Mouse (Mus musculus) hindbrain, embryonic 11.5 days (tissue): ENCODE measurements around the gene Cnga4. TPM values are rescaled to one million over a fixed set of nuclear protein-coding genes. Genes with fewer than 3 reads are reported as not detected.
A peak's percentile ranks its signal among the peaks of the same experiment; 100 is the strongest.

Source experiments
- ATAC-seq: fragments of 200-750 bp; cut with Nextera tagmentation; 2 replicates; pipeline ENCODE4 v1.8.0; 2017; ENCODE audit warnings: mild to moderate bottlenecking, moderate TSS enrichment, moderate library complexity; ENCODE audit not compliant: low FRiP score
- DNase-seq: peaks from one replicate; pipeline ENCODE4 v3.0.0-alpha.2; 2015; ENCODE audit warnings: low spot score
- H3K27ac ChIP-seq: fragments of 300-500 bp; sonication (generic); 2 replicates; pipeline ENCODE4 v1.5.1; 2014; ENCODE audit warnings: mild to moderate bottlenecking, low read depth, low read length
- H3K27me3 ChIP-seq: fragments of 300-500 bp; sonication (generic); 2 replicates; pipeline ENCODE4 v1.6.1; 2014; ENCODE audit warnings: mild to moderate bottlenecking, low read length, moderate library complexity, mixed read lengths; ENCODE audit not compliant: control insufficient read depth, insufficient read depth
- H3K36me3 ChIP-seq: fragments of 300-500 bp; sonication (generic); 2 replicates; pipeline ENCODE4 v1.6.1; 2014; ENCODE audit warnings: mild to moderate bottlenecking, low read length, moderate library complexity, mixed read lengths; ENCODE audit not compliant: control insufficient read depth, insufficient read depth
- H3K4me1 ChIP-seq: fragments of 300-500 bp; sonication (generic); replicated peaks from 2 replicates; pipeline ENCODE4 v1.6.1; 2014; ENCODE audit warnings: low read length, mixed read lengths; ENCODE audit not compliant: control insufficient read depth, insufficient read depth
- H3K4me2 ChIP-seq: fragments of 300-500 bp; sonication (generic); replicated peaks from 2 replicates; pipeline ENCODE4 v1.6.1; 2014; ENCODE audit warnings: mild to moderate bottlenecking, low read depth, low read length
- H3K4me3 ChIP-seq: fragments of 300-500 bp; sonication (generic); 2 replicates; pipeline ENCODE4 v1.5.1; 2014; ENCODE audit warnings: low read depth, low read length
- H3K9ac ChIP-seq: fragments of 300-500 bp; sonication (generic); 2 replicates; pipeline ENCODE4 v1.6.1; 2014; ENCODE audit warnings: low read depth, low read length
- H3K9me3 ChIP-seq: fragments of 300-500 bp; sonication (generic); 2 replicates; pipeline ENCODE4 v1.6.1; 2016; ENCODE audit warnings: low read length; ENCODE audit not compliant: control insufficient read depth
- WGBS: fragments of 180-500 bp; shearing (Covaris S2); extraction: QIAGEN DNeasy Blood & Tissue Kit; methylation state at CpG from one replicate; pipeline ENCODE4 v1.1.7; 2014; 5-methylcytosine and 5-hydroxymethylcytosine counted together
- polyA plus RNA-seq: library from polyadenylated mRNA; unstranded; fragments of >200 nt; fragmentation: Nextera tagmentation; extraction: Ambion mirVana; gene quantifications from 2 replicates; pipeline ENCODE4 v1.2.1, GENCODE M21; 2014

Cnga4 gene
- polyA plus RNA-seq, 1 experiment from 2014 or later: 0.15 TPM

- Histone ChIP-seq H3K36me3 (no peaks in the 10 kb centered on the region), H3K27ac (no peak overlapping the region), H3K4me1 (no peaks in the 10 kb centered on the region), H3K4me2 (no peak overlapping the region), H3K27me3 (peaks cover 15% of the 10 kb centered on the region), H3K9me3 (no peaks in the 10 kb centered on the region), H3K4me3 (no peak overlapping the region), H3K9ac (no peak overlapping the region)
- 29% methylated on average over 5 of the region's 5 CpGs for WGBS
- no peak for DNase-seq
- ATAC-seq: no peak
These were observed 20.0 kb downstream of the Cnga4 start for GRCm38 (mm10) chr7:105424368-105424767.

DNA sequence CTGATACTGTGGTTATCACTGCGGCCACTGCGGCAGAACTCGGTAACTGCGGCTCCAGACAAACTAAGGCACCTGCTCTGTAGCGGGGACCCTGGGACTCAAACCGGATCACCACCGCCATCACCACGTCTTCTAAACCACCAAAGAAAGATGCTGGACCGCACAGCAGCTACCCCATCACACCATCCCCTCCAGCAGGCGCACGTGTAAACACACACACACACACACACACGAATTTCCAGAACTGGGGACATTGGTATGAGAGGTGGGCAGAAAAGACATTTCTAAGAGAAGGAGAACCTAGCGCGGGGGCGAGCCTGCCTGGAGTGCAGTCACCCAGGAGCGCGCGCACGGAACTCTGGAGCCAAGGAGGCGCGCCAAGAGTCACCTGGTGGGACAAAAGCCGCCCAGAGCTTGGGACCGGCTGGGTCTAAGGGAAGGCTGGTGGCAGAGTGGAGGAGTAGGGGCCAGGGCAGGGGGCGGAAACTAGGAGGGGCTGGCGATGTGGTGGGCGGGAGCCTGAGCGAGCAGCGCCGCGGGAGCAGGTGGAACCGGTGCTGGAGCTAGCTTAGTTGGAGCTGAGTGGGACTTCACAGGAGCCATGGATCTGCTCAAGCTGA is 21.2 kb downstream of the Cnga4 start, which contains the start of gene Cckbr:
Gene Cckbr, plus strand, starts transcription at position 308 of the 620 bp plus-strand sequence.
- Histone ChIP-seq H3K27ac (no peak within 1 kb of the TSS), H3K4me1 (no peaks in the 10 kb centered on the region), H3K4me3 (peak within 1 kb of the TSS; percentile 43), H3K27me3 (peaks cover 15% of the 10 kb centered on the region), H3K9ac (peak within 1 kb of the TSS; percentile 3), H3K4me2 (peak within 1 kb of the TSS; percentile 90), H3K36me3 (no peaks in the 10 kb centered on the region), H3K9me3 (no peaks in the 10 kb centered on the region)
- ATAC-seq (peak; percentile 85), DNase-seq (peak; percentile 54)
- WGBS: 3% methylated on average over 27 of the region's 31 CpGs

DNA sequence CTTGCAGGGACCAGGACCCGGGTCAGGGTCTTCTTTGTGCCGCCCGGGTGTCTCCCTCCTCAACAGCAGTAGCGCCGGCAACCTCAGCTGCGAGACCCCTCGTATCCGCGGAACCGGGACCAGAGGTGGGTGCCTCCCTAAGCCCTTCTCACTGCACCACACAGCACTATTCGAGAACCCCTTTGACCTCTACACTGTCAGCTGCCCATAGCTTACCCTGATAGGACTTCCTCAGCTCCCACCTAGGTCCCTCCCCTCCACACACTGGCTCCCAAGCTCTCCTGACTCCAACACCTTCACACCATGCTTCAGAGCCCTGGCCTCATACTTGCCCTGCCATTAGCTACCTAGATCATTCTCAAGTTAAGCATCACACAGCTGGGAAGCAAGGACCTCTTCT is 21.7 kb downstream of the Cnga4 start:
- Histone ChIP-seq H3K27me3 (peaks cover 15% of the 10 kb centered on the region), H3K9ac (no peak overlapping the region), H3K36me3 (no peaks in the 10 kb centered on the region), H3K4me2 (peak overlapping the region; percentile 90), H3K9me3 (no peaks in the 10 kb centered on the region), H3K4me1 (no peaks in the 10 kb centered on the region), H3K4me3 (peak overlapping the region; percentile 43), H3K27ac (no peak overlapping the region)
- DNase-seq (no peak), ATAC-seq (peak; percentile 53; the same call in 1 of the 2 replicates)
- 5% methylated on average over 11 of the region's 11 CpGs for WGBS

- no peak for DNase-seq
- Histone ChIP-seq H3K27ac (no peak overlapping the region), H3K4me2 (no peak overlapping the region), H3K9ac (no peak overlapping the region), H3K4me1 (no peaks in the 10 kb centered on the region), H3K4me3 (no peak overlapping the region), H3K9me3 (no peaks in the 10 kb centered on the region), H3K36me3 (no peaks in the 10 kb centered on the region), H3K27me3 (no peaks in the 10 kb centered on the region)
- no peak for ATAC-seq
- WGBS: 69% methylated on average over 1 of the region's 1 CpGs
These were observed 27.7 kb downstream of the Cnga4 start for GRCm38 (mm10) chr7:105432058-105432457.

- Histone ChIP-seq H3K4me2 (no peak overlapping the region), H3K27ac (no peak overlapping the region), H3K9me3 (no peaks in the 10 kb centered on the region), H3K36me3 (no peaks in the 10 kb centered on the region), H3K9ac (no peak overlapping the region), H3K4me1 (no peaks in the 10 kb centered on the region), H3K4me3 (no peak overlapping the region), H3K27me3 (no peaks in the 10 kb centered on the region)
- ATAC-seq (no peak), DNase-seq (no peak)
- WGBS: 85% methylated on average over 17 of the region's 17 CpGs
These were observed 29.5 kb downstream of the Cnga4 start for GRCm38 (mm10) chr7:105433859-105434258.

DNA sequence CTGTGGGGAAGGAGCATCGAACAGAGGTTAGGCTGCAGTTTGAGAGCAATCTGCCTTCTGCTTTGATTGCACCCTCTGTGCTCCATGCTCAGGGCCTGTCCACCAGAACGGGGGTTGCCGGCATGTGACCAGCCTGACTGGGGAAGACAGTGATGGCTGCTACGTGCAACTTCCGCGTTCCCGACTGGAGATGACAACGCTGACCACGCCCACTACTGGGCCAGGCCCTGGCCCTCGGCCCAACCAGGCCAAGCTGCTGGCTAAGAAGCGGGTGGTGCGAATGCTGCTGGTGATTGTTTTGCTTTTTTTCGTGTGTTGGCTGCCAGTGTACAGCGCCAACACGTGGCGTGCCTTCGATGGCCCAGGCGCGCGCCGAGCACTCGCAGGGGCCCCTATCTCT is 30.4 kb downstream of the Cnga4 start:
- DNase-seq: no peak
- 80% methylated on average over 22 of the region's 22 CpGs for WGBS
- no peaks in the 10 kb centered on the region for H3K36me3 ChIP-seq
- no peak overlapping the region for H3K9ac ChIP-seq
- no peaks in the 10 kb centered on the region for H3K4me1 ChIP-seq
- H3K4me2 ChIP-seq: no peak overlapping the region
- ATAC-seq: no peak
- H3K27me3 ChIP-seq: no peaks in the 10 kb centered on the region
- no peaks in the 10 kb centered on the region for H3K9me3 ChIP-seq
- H3K27ac ChIP-seq: no peak overlapping the region
- no peak overlapping the region for H3K4me3 ChIP-seq

DNA sequence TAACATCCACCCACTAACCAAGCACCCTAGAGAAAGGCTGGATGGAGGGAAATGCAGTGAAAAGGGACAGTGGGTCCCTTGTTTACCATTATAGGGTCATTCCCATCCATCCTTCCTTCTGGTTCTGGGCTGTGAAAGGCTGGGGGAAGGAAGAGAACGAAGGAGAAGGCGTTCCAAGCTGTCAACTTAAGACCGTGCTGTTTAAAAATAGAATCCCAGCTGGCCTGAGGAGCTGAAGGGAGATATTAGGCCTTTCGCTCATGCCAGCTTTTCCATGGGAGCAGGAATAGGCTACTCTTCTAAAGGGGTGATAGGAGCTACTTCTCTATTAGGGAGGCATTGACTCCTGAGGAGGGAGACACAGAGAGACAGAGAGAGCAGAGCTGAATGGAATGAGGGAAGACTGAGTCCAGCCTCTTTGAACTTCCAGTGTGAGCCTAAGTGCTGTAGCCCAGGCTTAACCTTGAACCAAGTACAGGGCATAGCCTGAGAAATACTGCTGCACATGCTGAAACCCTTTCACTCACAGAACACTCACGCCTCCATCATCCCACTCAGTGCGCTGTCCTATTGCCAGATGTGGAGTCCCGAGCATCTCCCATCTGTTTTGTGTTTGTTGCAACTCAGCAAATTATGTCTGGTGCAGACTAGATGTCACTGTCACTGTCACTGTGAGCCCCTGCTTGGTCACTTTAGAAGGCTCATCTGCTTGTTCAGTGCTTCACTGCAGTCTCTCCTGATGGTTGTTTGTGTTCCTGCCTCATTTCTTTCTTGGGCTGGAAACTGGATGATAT is 33.8 kb downstream of the Cnga4 start:
- Histone ChIP-seq H3K4me2 (no peak overlapping the region), H3K27ac (no peak overlapping the region), H3K36me3 (no peaks in the 10 kb centered on the region), H3K27me3 (no peaks in the 10 kb centered on the region), H3K4me1 (no peaks in the 10 kb centered on the region), H3K9ac (no peak overlapping the region), H3K9me3 (no peaks in the 10 kb centered on the region), H3K4me3 (no peak overlapping the region)
- 82% methylated on average over 7 of the region's 7 CpGs for WGBS
- ATAC-seq: no peak
- DNase-seq: no peak

DNA sequence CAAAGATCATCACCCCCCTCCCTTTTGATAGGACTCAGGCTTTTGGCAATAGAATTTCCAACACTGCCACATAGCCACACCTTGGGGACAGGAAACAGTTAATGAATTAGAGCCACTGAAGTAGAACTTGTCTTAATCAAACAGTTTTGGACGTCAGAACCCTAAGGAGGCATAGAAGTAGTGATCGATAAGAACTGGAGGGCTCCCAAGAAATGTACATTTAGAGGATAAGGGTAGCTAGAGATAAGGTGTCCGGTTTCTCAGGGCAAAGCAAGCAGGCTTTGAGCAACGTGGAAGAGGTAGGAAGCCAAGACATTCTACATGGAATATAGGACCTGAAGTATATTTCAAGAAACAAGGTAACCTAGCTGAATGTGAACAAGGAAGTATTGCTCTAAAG is 37.1 kb downstream of the Cnga4 start:
- no peak overlapping the region for H3K4me3 ChIP-seq
- no peak overlapping the region for H3K27ac ChIP-seq
- H3K9me3 ChIP-seq: no peaks in the 10 kb centered on the region
- 69% methylated on average over 4 of the region's 4 CpGs for WGBS
- DNase-seq (no peak), ATAC-seq (no peak)
- H3K9ac ChIP-seq: no peak overlapping the region
- no peaks in the 10 kb centered on the region for H3K36me3 ChIP-seq
- no peak overlapping the region for H3K4me2 ChIP-seq
- no peaks in the 10 kb centered on the region for H3K27me3 ChIP-seq
- no peaks in the 10 kb centered on the region for H3K4me1 ChIP-seq

DNA sequence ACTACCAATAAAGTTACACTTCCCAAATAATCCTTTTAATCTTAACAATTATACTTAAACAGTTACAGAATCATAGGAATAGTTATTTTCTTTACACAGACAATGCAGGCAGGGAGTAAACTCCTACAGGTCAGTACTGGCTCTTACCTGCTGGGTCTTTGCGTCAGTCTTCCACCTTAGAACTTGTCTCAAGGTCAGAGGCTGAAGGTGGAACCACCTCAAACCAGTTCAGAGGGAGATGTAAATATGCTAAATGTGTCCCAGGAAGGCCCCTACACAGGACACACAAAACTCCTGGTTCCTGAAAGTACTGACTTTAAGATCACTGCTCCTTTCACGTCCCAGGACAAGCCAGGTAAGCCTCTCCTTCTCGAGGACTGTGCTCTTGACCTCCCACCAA is 40.7 kb downstream of the Cnga4 start:
- no peak overlapping the region for H3K9ac ChIP-seq
- no peak overlapping the region for H3K27ac ChIP-seq
- ATAC-seq (no peak), DNase-seq (no peak)
- no peaks in the 10 kb centered on the region for H3K4me1 ChIP-seq
- H3K36me3 ChIP-seq: no peaks in the 10 kb centered on the region
- WGBS: 82% methylated on average over 3 of the region's 3 CpGs
- no peak overlapping the region for H3K4me3 ChIP-seq
- no peaks in the 10 kb centered on the region for H3K27me3 ChIP-seq
- no peaks in the 10 kb centered on the region for H3K9me3 ChIP-seq
- no peak overlapping the region for H3K4me2 ChIP-seq
